Mouse (Mus musculus) stomach, embryonic 14.5 days (tissue): ENCODE results near the gene Itgb6. TPM values are rescaled to one million over a fixed set of nuclear protein-coding genes. Genes with fewer than 3 reads are reported as not detected.
A peak's percentile ranks its signal among the peaks of the same experiment; 100 is the strongest.

Experiments used
- ATAC-seq: fragments of 200-750 bp; cut with Nextera tagmentation; 2 replicates; pipeline ENCODE4 v1.8.0; 2017; ENCODE audit warnings: low read depth, moderate TSS enrichment; ENCODE audit not compliant: insufficient number of reproducible peaks, insufficient read depth, low FRiP score
- H3K27ac ChIP-seq: fragments of 300-500 bp; sonication (generic); 2 replicates; pipeline ENCODE4 v1.5.1; 2014; ENCODE audit warnings: mild to moderate bottlenecking, low read length, moderate library complexity, mixed read lengths
- H3K27me3 ChIP-seq: fragments of 300-500 bp; sonication (generic); 2 replicates; pipeline ENCODE4 v1.6.1; 2014; ENCODE audit warnings: low read length, control low read depth, mixed read lengths; ENCODE audit not compliant: control insufficient read depth, insufficient read depth
- H3K36me3 ChIP-seq: fragments of 300-500 bp; sonication (generic); 2 replicates; pipeline ENCODE4 v1.6.1; 2014; ENCODE audit warnings: mild to moderate bottlenecking, control low read depth, low read length, moderate library complexity, mixed read lengths; ENCODE audit not compliant: control insufficient read depth, insufficient read depth
- H3K4me1 ChIP-seq: fragments of 300-500 bp; sonication (generic); 2 replicates; pipeline ENCODE4 v1.6.1; 2014; ENCODE audit warnings: low read length, control low read depth, mixed read lengths; ENCODE audit not compliant: control insufficient read depth, insufficient read depth
- H3K4me2 ChIP-seq: fragments of 300-500 bp; sonication (generic); replicated peaks from 2 replicates; pipeline ENCODE4 v1.6.1; 2014; ENCODE audit warnings: low read depth, low read length, control low read depth
- H3K4me3 ChIP-seq: fragments of 300-500 bp; sonication (generic); 2 replicates; pipeline ENCODE4 v1.5.1; 2014; ENCODE audit warnings: low read depth, low read length, control low read depth
- H3K9ac ChIP-seq: fragments of 300-500 bp; sonication (generic); replicated peaks from 2 replicates; pipeline ENCODE4 v1.6.1; 2014; ENCODE audit warnings: low read depth, mild to moderate bottlenecking, control low read depth, low read length, moderate library complexity, mixed read lengths
- H3K9me3 ChIP-seq: fragments of 300-500 bp; sonication (generic); 2 replicates; pipeline ENCODE4 v1.6.1; 2016; ENCODE audit warnings: low read depth, low read length, control low read depth; ENCODE audit not compliant: control insufficient read depth
- WGBS: fragments of 180-500 bp; shearing (Covaris S2); extraction: QIAGEN DNeasy Blood & Tissue Kit; methylation state at CpG from one replicate; pipeline ENCODE4 v1.1.7; 2014; 5-methylcytosine and 5-hydroxymethylcytosine counted together
- polyA plus RNA-seq: library from polyadenylated mRNA; unstranded; fragments of >200 nt; fragmentation: Nextera tagmentation; extraction: Ambion mirVana; gene quantifications from 2 replicates; pipeline ENCODE4 v1.2.1, GENCODE M21; 2014

Itgb6 gene
- polyA plus RNA-seq, 1 experiment from 2014 or later: 11.2 TPM

- Histone ChIP-seq H3K27ac (no peak overlapping the region), H3K36me3 (no peaks in the 10 kb centered on the region), H3K27me3 (no peaks in the 10 kb centered on the region), H3K9me3 (no peaks in the 10 kb centered on the region), H3K4me3 (no peak overlapping the region), H3K4me2 (no peak overlapping the region), H3K4me1 (no peaks in the 10 kb centered on the region), H3K9ac (no peak overlapping the region)
- ATAC-seq: no peak
- 80% methylated on average over 1 of the region's 1 CpGs for WGBS
Observed at GRCm38 (mm10) chr2:60663071-60663470, 59.4 kb downstream of the Itgb6 start.

- no peak; the same call in 1 of the 2 replicates for ATAC-seq
- WGBS: 78% methylated on average over 4 of the region's 4 CpGs
- no peak overlapping the region for H3K27ac ChIP-seq
- no peak overlapping the region for H3K4me3 ChIP-seq
- no peak overlapping the region for H3K9ac ChIP-seq
- H3K27me3 ChIP-seq: no peaks in the 10 kb centered on the region
- H3K36me3 ChIP-seq: no peaks in the 10 kb centered on the region
- H3K4me2 ChIP-seq: no peak overlapping the region
- H3K9me3 ChIP-seq: no peaks in the 10 kb centered on the region
- H3K4me1 ChIP-seq: no peaks in the 10 kb centered on the region
Observed at GRCm38 (mm10) chr2:60659993-60660392, 62.5 kb downstream of the Itgb6 start.

GRCm38 (mm10) chr2:60658992-60659391 lies 63.5 kb downstream of the Itgb6 start:
- Histone ChIP-seq H3K27ac (no peak overlapping the region), H3K36me3 (no peaks in the 10 kb centered on the region), H3K9ac (no peak overlapping the region), H3K4me2 (no peak overlapping the region), H3K9me3 (no peaks in the 10 kb centered on the region), H3K27me3 (no peaks in the 10 kb centered on the region), H3K4me3 (no peak overlapping the region), H3K4me1 (no peaks in the 10 kb centered on the region)
- WGBS: 65% methylated on average over 3 of the region's 3 CpGs
- ATAC-seq: no peak

GRCm38 (mm10) chr2:60654828-60655227 lies 67.6 kb downstream of the Itgb6 start:
- ATAC-seq: peak; percentile 95
- no peaks in the 10 kb centered on the region for H3K4me1 ChIP-seq
- WGBS: 52% methylated on average over 4 of the region's 4 CpGs
- H3K27me3 ChIP-seq: no peaks in the 10 kb centered on the region
- H3K4me3 ChIP-seq: no peak overlapping the region
- H3K4me2 ChIP-seq: no peak overlapping the region
- H3K27ac ChIP-seq: no peak overlapping the region; the same call in 1 of the 2 replicates
- H3K9me3 ChIP-seq: no peaks in the 10 kb centered on the region
- no peak overlapping the region for H3K9ac ChIP-seq
- H3K36me3 ChIP-seq: no peaks in the 10 kb centered on the region

- ATAC-seq: no peak
- H3K4me3 ChIP-seq: no peak overlapping the region
- H3K27ac ChIP-seq: no peak overlapping the region
- H3K9me3 ChIP-seq: no peaks in the 10 kb centered on the region
- H3K4me2 ChIP-seq: no peak overlapping the region
- H3K4me1 ChIP-seq: no peaks in the 10 kb centered on the region
- WGBS: 79% methylated on average over 5 of the region's 5 CpGs
- no peaks in the 10 kb centered on the region for H3K36me3 ChIP-seq
- H3K27me3 ChIP-seq: no peaks in the 10 kb centered on the region
- no peak overlapping the region for H3K9ac ChIP-seq
Observed at GRCm38 (mm10) chr2:60650155-60650554, 72.3 kb downstream of the Itgb6 start.

- no peak for ATAC-seq
- Histone ChIP-seq H3K9ac (no peak overlapping the region), H3K27ac (no peak overlapping the region), H3K4me3 (no peak overlapping the region), H3K9me3 (no peaks in the 10 kb centered on the region), H3K36me3 (no peaks in the 10 kb centered on the region), H3K4me2 (no peak overlapping the region), H3K27me3 (no peaks in the 10 kb centered on the region), H3K4me1 (no peaks in the 10 kb centered on the region)
- WGBS: 59% methylated on average over 5 of the region's 5 CpGs
Observed at GRCm38 (mm10) chr2:60647650-60648049, 74.8 kb downstream of the Itgb6 start.

GRCm38 (mm10) chr2:60646583-60646982 lies 75.9 kb downstream of the Itgb6 start:
- Histone ChIP-seq H3K4me1 (no peaks in the 10 kb centered on the region), H3K4me2 (no peak overlapping the region), H3K4me3 (no peak overlapping the region), H3K27ac (no peak overlapping the region), H3K9me3 (no peaks in the 10 kb centered on the region), H3K36me3 (no peaks in the 10 kb centered on the region), H3K9ac (no peak overlapping the region), H3K27me3 (no peaks in the 10 kb centered on the region)
- 87% methylated on average over 6 of the region's 6 CpGs for WGBS
- no peak for ATAC-seq

GRCm38 (mm10) chr2:60643406-60643805 lies 79.0 kb downstream of the Itgb6 start:
- ATAC-seq: no peak
- no peak overlapping the region for H3K4me3 ChIP-seq
- no peak overlapping the region for H3K27ac ChIP-seq
- no peaks in the 10 kb centered on the region for H3K4me1 ChIP-seq
- no peak overlapping the region for H3K9ac ChIP-seq
- H3K4me2 ChIP-seq: no peak overlapping the region
- H3K36me3 ChIP-seq: no peaks in the 10 kb centered on the region
- H3K9me3 ChIP-seq: no peaks in the 10 kb centered on the region
- no peaks in the 10 kb centered on the region for H3K27me3 ChIP-seq
- 85% methylated on average over 3 of the region's 3 CpGs for WGBS

GRCm38 (mm10) chr2:60642606-60643005 lies 79.8 kb downstream of the Itgb6 start:
- H3K36me3 ChIP-seq: no peaks in the 10 kb centered on the region
- ATAC-seq: no peak
- no peaks in the 10 kb centered on the region for H3K4me1 ChIP-seq
- no peaks in the 10 kb centered on the region for H3K9me3 ChIP-seq
- H3K9ac ChIP-seq: no peak overlapping the region
- no peak overlapping the region for H3K4me2 ChIP-seq
- 88% methylated on average over 7 of the region's 7 CpGs for WGBS
- H3K4me3 ChIP-seq: no peak overlapping the region
- H3K27ac ChIP-seq: no peak overlapping the region
- no peaks in the 10 kb centered on the region for H3K27me3 ChIP-seq
